Mouse (Mus musculus): ENCODE measurements around the gene Vmn2r102. TPM values are rescaled to one million over a fixed set of nuclear protein-coding genes. Genes with fewer than 3 reads are reported as not detected.

Gene Vmn2r102
- total RNA-seq (2014; rRNA removed; ENCODE audit: low replicate concordance) (not detected in 2 replicates), polyA plus RNA-seq (2015; fragmentation: Nextera tagmentation; extraction: Ambion mirVana) (not detected in 2 replicates)

DNA sequence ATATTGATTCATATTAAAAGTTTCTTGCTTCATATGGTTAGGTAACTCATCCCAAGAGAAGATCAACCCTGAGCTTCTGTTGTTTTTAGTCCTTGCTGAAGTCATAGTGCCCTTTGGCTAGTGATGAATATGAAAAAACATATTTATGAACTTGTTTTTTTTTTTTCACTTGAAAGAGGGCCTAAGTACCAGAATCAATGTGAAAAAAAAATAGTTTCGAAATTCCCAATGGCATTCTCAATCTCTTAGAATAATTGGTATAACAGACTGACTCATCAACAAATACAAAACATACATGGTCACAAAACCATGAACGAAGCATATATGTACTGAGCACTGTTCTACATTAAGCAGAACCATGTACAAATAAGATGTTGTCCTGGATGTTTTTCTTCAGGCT is at the start of gene Vmn2r102:
Gene Vmn2r102 (plus strand): TSS at position 301 of the 400 bp plus-strand sequence.
- Histone ChIP-seq H3K27ac (ENCODE audit: low read depth) (no peak within 1 kb of the TSS), H3K36me3 (replicated peaks; ENCODE audit: control insufficient read depth, insufficient read depth, low read length) (no peaks in the 10 kb centered on the region), H3K9ac (replicated peaks; ENCODE audit: low read depth, low read length) (no peak within 1 kb of the TSS), H3K4me3 (ENCODE audit: low read depth, low read length) (no peak within 1 kb of the TSS), H3K4me1 (ENCODE audit: control insufficient read depth, insufficient read depth) (no peaks in the 10 kb centered on the region), H3K4me2 (ENCODE audit: low read depth, low read length) (no peak within 1 kb of the TSS), H3K9me3 (replicated peaks; ENCODE audit: control insufficient read depth, low read length) (no peaks in the 10 kb centered on the region), H3K27me3 (ENCODE audit: control insufficient read depth, insufficient read depth, low read length) (no peaks in the 10 kb centered on the region)
- ATAC-seq (ENCODE audit: insufficient read depth, low read depth), result no peak
- 38% methylated on average over 2 of the region's 2 CpGs for WGBS
- TF ChIP-seq EP300 (IDR thresholded peaks at IDR 0.05; ENCODE audit: low read depth), result no peak
- TF ChIP-seq CTCF (IDR thresholded peaks at IDR 0.05; ENCODE audit: low read depth), result no peak
- DNase-seq (ENCODE audit: low spot score), result no peak

DNA sequence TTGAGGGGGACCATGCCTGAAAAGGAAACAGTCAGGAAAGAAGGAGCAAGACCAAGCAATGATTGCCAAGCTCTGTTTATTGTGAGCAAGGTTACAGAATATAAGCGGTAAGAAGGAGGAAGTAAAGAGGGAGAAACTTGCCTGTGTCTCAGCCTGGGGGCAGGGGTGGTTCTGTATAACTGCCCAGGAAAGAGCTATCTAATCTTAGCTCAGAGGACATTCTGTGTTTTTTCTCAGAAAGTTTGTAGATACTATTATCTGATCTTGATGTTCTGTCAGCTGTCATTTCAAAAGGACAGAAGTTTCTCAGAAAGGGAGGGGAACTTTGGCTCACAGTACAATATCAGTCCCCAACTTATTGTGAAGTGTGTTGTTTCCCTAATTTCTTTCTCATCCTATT is 30.8 kb upstream of the Vmn2r102 start:
- no peak for ATAC-seq (ENCODE audit: insufficient read depth, low read depth)
- no peak for TF ChIP-seq CTCF (IDR thresholded peaks at IDR 0.05; ENCODE audit: low read depth)
- TF ChIP-seq EP300 (IDR thresholded peaks at IDR 0.05; ENCODE audit: low read depth), result no peak
- no peak for DNase-seq (ENCODE audit: low spot score)
- H3K9ac ChIP-seq (replicated peaks; ENCODE audit: low read depth, low read length), result no peak overlapping the region
- no peaks in the 10 kb centered on the region for H3K4me1 ChIP-seq (ENCODE audit: control insufficient read depth, insufficient read depth)
- no peaks in the 10 kb centered on the region for H3K27me3 ChIP-seq (ENCODE audit: control insufficient read depth, insufficient read depth, low read length)
- 85% methylated on average over 1 of the region's 1 CpGs for WGBS
- H3K27ac ChIP-seq (ENCODE audit: low read depth), result no peak overlapping the region
- peaks cover 14% of the 10 kb centered on the region; the same call in 1 of the 2 replicates for H3K9me3 ChIP-seq (replicated peaks; ENCODE audit: control insufficient read depth, low read length)
- no peak overlapping the region for H3K4me2 ChIP-seq (ENCODE audit: low read depth, low read length)
- H3K4me3 ChIP-seq (ENCODE audit: low read depth, low read length), result no peak overlapping the region
- no peaks in the 10 kb centered on the region for H3K36me3 ChIP-seq (replicated peaks; ENCODE audit: control insufficient read depth, insufficient read depth, low read length)

DNA sequence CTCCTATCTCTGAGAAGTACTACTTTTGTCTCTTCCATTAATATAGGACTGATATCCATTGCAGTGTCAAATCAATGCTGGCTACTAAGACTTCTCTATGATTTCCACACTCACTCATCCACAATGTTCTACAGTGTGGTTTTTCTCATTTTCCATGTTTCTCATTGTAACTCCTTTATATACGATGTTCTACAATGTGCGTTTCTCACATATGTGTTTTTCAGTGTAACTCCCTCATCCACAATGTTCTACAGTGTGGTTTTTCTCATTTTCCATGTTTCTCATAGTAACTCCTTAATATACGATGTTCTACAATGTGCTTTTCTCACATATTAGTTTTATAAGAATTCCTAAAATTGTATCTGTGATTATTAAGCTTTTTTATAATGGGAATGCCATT is 1.7 kb upstream of the Vmn2r102 start:
- no peak overlapping the region for H3K27ac ChIP-seq (ENCODE audit: low read depth)
- WGBS, result 52% methylated on average over 3 of the region's 3 CpGs
- DNase-seq (ENCODE audit: low spot score), result no peak

GRCm38 (mm10) chr17:19692062-19692461 is 31.9 kb downstream of the Vmn2r102 start:
- Histone ChIP-seq H3K4me2 (ENCODE audit: low read depth, low read length) (no peak overlapping the region), H3K27me3 (ENCODE audit: control insufficient read depth, insufficient read depth, low read length) (no peaks in the 10 kb centered on the region), H3K9me3 (replicated peaks; ENCODE audit: control insufficient read depth, low read length) (no peaks in the 10 kb centered on the region; the same call in 1 of the 2 replicates), H3K36me3 (replicated peaks; ENCODE audit: control insufficient read depth, insufficient read depth, low read length) (no peaks in the 10 kb centered on the region), H3K4me1 (ENCODE audit: control insufficient read depth, insufficient read depth) (no peaks in the 10 kb centered on the region), H3K27ac (ENCODE audit: low read depth) (no peak overlapping the region), H3K4me3 (ENCODE audit: low read depth, low read length) (no peak overlapping the region), H3K9ac (replicated peaks; ENCODE audit: low read depth, low read length) (no peak overlapping the region)
- no peak for DNase-seq (ENCODE audit: low spot score)
- TF ChIP-seq CTCF (IDR thresholded peaks at IDR 0.05; ENCODE audit: low read depth) (no peak), EP300 (IDR thresholded peaks at IDR 0.05; ENCODE audit: low read depth) (no peak)
- ATAC-seq (ENCODE audit: insufficient read depth, low read depth), result no peak

More for the DNA sequence above, 1.7 kb upstream of the Vmn2r102 start:
- TF ChIP-seq CTCF (IDR thresholded peaks at IDR 0.05; ENCODE audit: low read depth) (no peak), EP300 (IDR thresholded peaks at IDR 0.05; ENCODE audit: low read depth) (no peak)
- no peak overlapping the region for H3K4me3 ChIP-seq (ENCODE audit: low read depth, low read length)
- no peaks in the 10 kb centered on the region for H3K27me3 ChIP-seq (ENCODE audit: control insufficient read depth, insufficient read depth, low read length)
- ATAC-seq (ENCODE audit: insufficient read depth, low read depth), result no peak
- H3K9me3 ChIP-seq (replicated peaks; ENCODE audit: control insufficient read depth, low read length), result no peaks in the 10 kb centered on the region
- no peaks in the 10 kb centered on the region for H3K36me3 ChIP-seq (replicated peaks; ENCODE audit: control insufficient read depth, insufficient read depth, low read length)
- H3K4me1 ChIP-seq (ENCODE audit: control insufficient read depth, insufficient read depth), result no peaks in the 10 kb centered on the region
- no peak overlapping the region for H3K4me2 ChIP-seq (ENCODE audit: low read depth, low read length)
- no peak overlapping the region for H3K9ac ChIP-seq (replicated peaks; ENCODE audit: low read depth, low read length)

Other genes with a start within 250 kb of the Vmn2r102 start
- gene Vmn2r100, start 155.6 kb upstream of the Vmn2r102 start, total RNA-seq (2014; rRNA removed; ENCODE audit: low replicate concordance), result not detected in 2 replicates
- gene Vmn2r100, start 155.6 kb upstream of the Vmn2r102 start, polyA plus RNA-seq (2015; fragmentation: Nextera tagmentation; extraction: Ambion mirVana), result not detected in 2 replicates
- gene Vmn2r101, start 83.1 kb upstream of the Vmn2r102 start, total RNA-seq (2014; rRNA removed; ENCODE audit: low replicate concordance), result not detected in 2 replicates
- not detected in 2 replicates for gene Vmn2r101, start 83.1 kb upstream of the Vmn2r102 start, polyA plus RNA-seq (2015; fragmentation: Nextera tagmentation; extraction: Ambion mirVana)
- gene Vmn2r103, start 113.0 kb downstream of the Vmn2r102 start, total RNA-seq (2014; rRNA removed; ENCODE audit: low replicate concordance), result not detected in 2 replicates
- not detected in 2 replicates for gene Vmn2r103, start 113.0 kb downstream of the Vmn2r102 start, polyA plus RNA-seq (2015; fragmentation: Nextera tagmentation; extraction: Ambion mirVana)

Data from heart, postnatal 0 days (tissue).